ENCODE assay signal across 11 mouse cellular contexts in the genomic region with DNA sequence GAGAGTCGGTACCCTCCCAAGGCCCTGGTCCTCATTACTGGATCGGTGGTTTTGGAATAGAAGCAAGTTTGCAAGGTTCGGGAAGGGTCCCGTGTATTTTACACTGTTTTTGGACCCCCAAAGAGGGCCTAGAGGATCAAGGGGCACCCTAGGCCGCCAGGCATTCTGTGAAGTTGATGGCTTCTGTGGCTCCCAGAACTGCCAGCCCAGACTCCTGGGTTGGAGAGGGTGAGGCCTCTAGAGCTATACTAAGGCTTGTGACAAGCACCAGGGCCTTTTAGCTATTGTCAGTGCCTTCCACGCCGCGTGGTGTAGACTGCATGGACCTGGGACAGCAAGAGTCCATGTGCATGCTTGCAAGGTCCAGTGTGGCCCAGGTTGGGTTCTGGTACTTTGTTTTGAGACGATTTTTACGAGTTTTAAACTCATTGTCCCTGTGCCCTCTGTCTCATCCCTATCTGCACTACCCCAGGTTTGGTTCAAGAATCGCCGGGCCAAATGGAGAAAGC. TPM values are rescaled to one million over a fixed set of nuclear protein-coding genes. Genes with fewer than 3 reads are reported as not detected.
DNase-seq lines count a peak whose midpoint lies in the region; ATAC-seq and TF ChIP-seq lines count a peak whose summit lies in the region.
"Had no signal": no experiment of that assay in that cellular context is flagged by ENCODE, and none has a peak within 500 bp of the region (broad histone marks: within the 10 kb centered on the region; RNA-seq: fewer than 3 reads in every experiment).

No protein-coding gene starts in this region.

- peak overlapping the region; percentile 30 to 63 for H3K4me3 ChIP-seq in heart, embryonic 14.5 days (ENCODE audit: control insufficient read depth in 1 of 2, insufficient read depth in 1 of 2, low read depth in 1 of 2, low read length in 2 of 2)
- peak overlapping the region; percentile 58 for H3K4me3 ChIP-seq in heart, postnatal 0 days (ENCODE audit: low read depth, low read length)
- H3K4me3 ChIP-seq in myocyte, result peak overlapping the region; percentile 82
- no peak overlapping the region for H3K4me3 ChIP-seq in left cerebral cortex, adult 2 months

- peaks cover 3 to 17% of the 10 kb centered on the region in 2 experiments; a peak in 3 of 4 replicates for H3K4me1 ChIP-seq in heart, embryonic 14.5 days (ENCODE audit: control insufficient read depth in 2 of 2, insufficient read depth in 2 of 2, low read length in 2 of 2)
- no peaks in the 10 kb centered on the region for H3K4me1 ChIP-seq in heart, postnatal 0 days (ENCODE audit: control insufficient read depth, insufficient read depth)

- H3K36me3 ChIP-seq in heart, embryonic 14.5 days (ENCODE audit: control insufficient read depth, insufficient read depth, low read length), result no peaks in the 10 kb centered on the region
- no peaks in the 10 kb centered on the region for H3K36me3 ChIP-seq in heart, postnatal 0 days (replicated peaks; ENCODE audit: control insufficient read depth, insufficient read depth, low read length)
- H3K36me3 ChIP-seq in myocyte (ENCODE audit: control insufficient read depth, insufficient read depth), result no peaks in the 10 kb centered on the region

- TF ChIP-seq POLR2A in brain, embryonic 14.5 days (IDR thresholded peaks at IDR 0.05; ENCODE audit: borderline replicate concordance, extremely low read depth, insufficient read depth, insufficient read length, poor library complexity, severe bottlenecking), result no peak
- TF ChIP-seq POLR2A in myocyte (IDR thresholded peaks at IDR 0.05; ENCODE audit: insufficient read length, low read depth), result no peak

- H3K27ac ChIP-seq in heart, embryonic 14.5 days (replicated peaks in 1 of 2; ENCODE audit: control insufficient read depth in 1 of 2, insufficient read depth in 1 of 2, low read depth in 2 of 2, low read length in 2 of 2), result peak overlapping the region; percentile 30 to 32; a peak in 3 of 4 replicates
- no peak overlapping the region for H3K27ac ChIP-seq in heart, postnatal 0 days (ENCODE audit: low read depth)
- no peak overlapping the region for H3K27ac ChIP-seq in left cerebral cortex, adult 2 months

- no peak for TF ChIP-seq EP300 in heart, postnatal 0 days (IDR thresholded peaks at IDR 0.05; ENCODE audit: low read depth)

- DNase-seq in heart, postnatal 36 days, result no peak
- peak; percentile 40 for DNase-seq in brain, embryonic 14.5 days (ENCODE audit: low read depth)
- no peak for DNase-seq in heart, postnatal 0 days (ENCODE audit: low spot score)
- no peak for DNase-seq in adipocyte (ENCODE audit: low spot score)
- DNase-seq in left cerebral cortex, adult 2 months (ENCODE audit: extremely low spot score in 1 of 2, low spot score in 2 of 2), result no peak
- no peak for DNase-seq in kidney, postnatal 14 days
- DNase-seq: adrenal gland, adult 8-10 months; cerebellum, adult 9-10 months had no signal

- intact Hi-C loops in heart, postnatal 36 days (cut with DNase I), result no loop called here
- intact Hi-C loops in left cerebral cortex, adult 2 months (cut with DNase I), result loop anchor here (5.0 kb wide), 2 partner anchors 1586 to 1889 kb away; partner anchors contain the start of gene Neurog2

- no peaks in the 10 kb centered on the region for H3K9me3 ChIP-seq in heart, embryonic 14.5 days (ENCODE audit: control insufficient read depth, low read length)
- H3K9me3 ChIP-seq in heart, postnatal 0 days (replicated peaks; ENCODE audit: control insufficient read depth, low read length), result no peaks in the 10 kb centered on the region

- peak overlapping the region; percentile 96 for H3K4me2 ChIP-seq in heart, embryonic 14.5 days (ENCODE audit: low read length)
- H3K4me2 ChIP-seq in heart, postnatal 0 days (ENCODE audit: low read depth, low read length), result peak overlapping the region; percentile 72
- peak overlapping the region; percentile 96 for H3K4me2 ChIP-seq in myocyte (ENCODE audit: low read depth)

- no peak for TF ChIP-seq CTCF in brain, embryonic 14.5 days (IDR thresholded peaks at IDR 0.05; ENCODE audit: borderline replicate concordance, extremely low read depth, insufficient read depth, insufficient read length)
- no peak for TF ChIP-seq CTCF in heart, postnatal 0 days (IDR thresholded peaks at IDR 0.05; ENCODE audit: low read depth)
- no peak for TF ChIP-seq CTCF in left cerebral cortex, adult 2 months (IDR thresholded peaks at IDR 0.05)

- peaks cover 25% of the 10 kb centered on the region for H3K79me2 ChIP-seq in myocyte (ENCODE audit: control insufficient read depth, insufficient read depth)

- H3K9ac ChIP-seq in heart, embryonic 14.5 days (ENCODE audit: low read length), result peak overlapping the region; percentile 73
- H3K9ac ChIP-seq in heart, postnatal 0 days (replicated peaks; ENCODE audit: low read depth, low read length), result no peak overlapping the region

- no peak for ATAC-seq in heart, embryonic 14.5 days (ENCODE audit: insufficient number of reproducible peaks, insufficient read depth, low FRiP score, low read depth)
- ATAC-seq in heart, postnatal 0 days (ENCODE audit: insufficient read depth, low read depth), result no peak

- peaks cover 69% of the 10 kb centered on the region for H3K27me3 ChIP-seq in heart, embryonic 14.5 days (ENCODE audit: control insufficient read depth, insufficient read depth, low read length)
- peaks cover 92% of the 10 kb centered on the region for H3K27me3 ChIP-seq in heart, postnatal 0 days (ENCODE audit: control insufficient read depth, insufficient read depth, low read length)
- no peaks in the 10 kb centered on the region for H3K27me3 ChIP-seq in myocyte (ENCODE audit: control insufficient read depth, insufficient read depth, insufficient read length)

- 5% methylated on average over 12 of the region's 12 CpGs for whole genome bisulfite sequencing in heart, embryonic 14.5 days
- WGBS in heart, postnatal 0 days, result 11% methylated on average over 12 of the region's 12 CpGs

- H3ac ChIP-seq in myocyte (ENCODE audit: control insufficient read depth, insufficient read length), result no peak overlapping the region

TF ChIP-seq in myocyte, 11 proteins besides CTCF, POLR2A, EP300 and RAD21:
- no peak for TF ChIP-seq E2F4 (IDR thresholded peaks at IDR 0.05; ENCODE audit: insufficient read depth)
- no peak for TF ChIP-seq MYOD1 (IDR thresholded peaks at IDR 0.05; ENCODE audit: control insufficient read depth in 1 of 3, insufficient read length in 2 of 3, low read depth in 2 of 3)
- TF ChIP-seq TCF3 (IDR thresholded peaks at IDR 0.05; ENCODE audit: insufficient read length, low read depth), result no peak
- TF ChIP-seq CEBPB (IDR thresholded peaks at IDR 0.05; ENCODE audit: insufficient read depth, poor library complexity, severe bottlenecking), result no peak

RNA-seq across cellular contexts. Expression of gene Pitx2, which starts 18.2 kb away (rescaled TPM):
- polyA plus RNA-seq in heart, embryonic 14.5 days (2014; fragmentation: Nextera tagmentation; extraction: Ambion mirVana), result 19.4 and 25.5 TPM in 2 replicates
- total RNA-seq in heart, postnatal 36 days (2021), result 1 to 10 TPM in 1 of 2 experiments, under 1 TPM in 1; 0.43 to 1.1 TPM
- 17.2 and 18.6 TPM in 2 replicates for polyA plus RNA-seq in brain, embryonic 14.5 days (2012; rRNA removed)
- total RNA-seq in heart, postnatal 0 days (2014; rRNA removed; ENCODE audit: low replicate concordance), result 3.9 and 4.1 TPM in 2 replicates
- 11.7 and 13.0 TPM in 2 replicates for polyA plus RNA-seq in heart, postnatal 0 days (2015; fragmentation: Nextera tagmentation; extraction: Ambion mirVana)
- 35.6 TPM for polyA plus RNA-seq in myocyte (2012; fragmentation: generic; extraction: Trizol)
- total RNA-seq in left cerebral cortex, adult 2 months (2021), result not detected
- total RNA-seq: left cerebral cortex, adult 8-10 months had no signal

Comparison
In these comparisons a context has a peak if more than half of its experiments do, and no peak if none do; other contexts are left out.
1. H3K27ac ChIP-seq: peak in heart, embryonic 14.5 days (2 of 2); none in heart, postnatal 0 days (single experiment) and left cerebral cortex, adult 2 months (single experiment).
2. Peak in every context shown above with its lines, with median percentiles within 50 percentile points of each other: H3K4me2 ChIP-seq.